Mouse (Mus musculus) ES-E14 (cell line): ENCODE data around the gene Ranbp3.

Source experiments
- CHD2 ChIP-seq: IDR thresholded peaks from 2 replicates; pipeline ENCODE4 v1.6.1; 2014; ENCODE audit warnings: mild to moderate bottlenecking, low read depth, low read length, inconsistent platforms
- HCFC1 ChIP-seq: IDR thresholded peaks from 2 replicates; pipeline ENCODE4 v1.6.1; 2012; ENCODE audit warnings: low read length, inconsistent platforms, borderline replicate concordance; ENCODE audit not compliant: insufficient read depth
- MAFK ChIP-seq: IDR thresholded peaks from 2 replicates; pipeline ENCODE4 v1.6.1; 2014; ENCODE audit warnings: mild to moderate bottlenecking, low read depth, low read length, inconsistent platforms; ENCODE audit not compliant: insufficient read depth
- ZC3H11A ChIP-seq: IDR thresholded peaks from 2 replicates; pipeline ENCODE4 v1.6.1; 2012; ENCODE audit warnings: low read depth, mild to moderate bottlenecking, inconsistent platforms, low read length, borderline replicate concordance
- ZNF384 ChIP-seq: IDR thresholded peaks from 2 replicates; pipeline ENCODE4 v1.6.1; 2012; ENCODE audit warnings: low read depth, low read length, inconsistent platforms

- TF ChIP-seq ZNF384: no peak
- TF ChIP-seq ZC3H11A: no peak
- TF ChIP-seq MAFK: no peak
- no peak for TF ChIP-seq CHD2
- no peak for TF ChIP-seq HCFC1
These were observed 20.3 kb downstream of the Ranbp3 start for GRCm38 (mm10) chr17:56693395-56693794.
